Mouse (Mus musculus): ENCODE results near the gene Nkain4. TPM values are rescaled to one million over a fixed set of nuclear protein-coding genes. Genes with fewer than 3 reads are reported as not detected.

Gene Nkain4
- polyA plus RNA-seq, 1 experiment from 2014 or later = 7.8 TPM

GRCm38 (mm10) chr2:180905556-180906221 lies 48.8 kb downstream of the Nkain4 start:
- DNase-seq (ENCODE audit: low spot score) = no peak
- 77% methylated on average over 5 of the region's 5 CpGs for WGBS
- peaks cover 9% of the 10 kb centered on the region for H3K36me3 ChIP-seq (ENCODE audit: control insufficient read depth, insufficient read depth, low read length)

GRCm38 (mm10) chr2:180904435-180905208 lies 49.9 kb downstream of the Nkain4 start:
- no peak for ATAC-seq (ENCODE audit: insufficient number of reproducible peaks, low FRiP score, low TSS enrichment, low read depth)
- Histone ChIP-seq H3K9me3 (ENCODE audit: control insufficient read depth, low read length) (no peaks in the 10 kb centered on the region), H3K9ac (ENCODE audit: low read length) (no peak overlapping the region), H3K27me3 (ENCODE audit: control insufficient read depth, insufficient read depth, low read length) (no peaks in the 10 kb centered on the region), H3K4me1 (ENCODE audit: control insufficient read depth, insufficient read depth, low read length) (no peaks in the 10 kb centered on the region), H3K4me3 (ENCODE audit: low read depth, low read length) (no peak overlapping the region), H3K4me2 (ENCODE audit: low read depth, severe bottlenecking) (no peak overlapping the region), H3K27ac (replicated peaks; ENCODE audit: low read depth, low read length) (no peak overlapping the region), H3K36me3 (ENCODE audit: control insufficient read depth, insufficient read depth, low read length) (peaks cover 3% of the 10 kb centered on the region; the same call in 1 of the 2 replicates)
- no peak for DNase-seq (ENCODE audit: low spot score)
- WGBS = 93% methylated on average over 18 of the region's 18 CpGs

More at GRCm38 (mm10) chr2:180905556-180906221, 48.8 kb downstream of the Nkain4 start:
- no peak for ATAC-seq (ENCODE audit: insufficient number of reproducible peaks, low FRiP score, low TSS enrichment, low read depth)
- Histone ChIP-seq H3K27ac (replicated peaks; ENCODE audit: low read depth, low read length) (no peak overlapping the region), H3K9me3 (ENCODE audit: control insufficient read depth, low read length) (no peaks in the 10 kb centered on the region), H3K27me3 (ENCODE audit: control insufficient read depth, insufficient read depth, low read length) (no peaks in the 10 kb centered on the region), H3K9ac (ENCODE audit: low read length) (no peak overlapping the region), H3K4me3 (ENCODE audit: low read depth, low read length) (no peak overlapping the region), H3K4me1 (ENCODE audit: control insufficient read depth, insufficient read depth, low read length) (no peaks in the 10 kb centered on the region), H3K4me2 (ENCODE audit: low read depth, severe bottlenecking) (no peak overlapping the region)

GRCm38 (mm10) chr2:180902086-180902485 lies 52.4 kb downstream of the Nkain4 start:
- DNase-seq (ENCODE audit: low spot score) (peak; percentile 36), ATAC-seq (ENCODE audit: insufficient number of reproducible peaks, low FRiP score, low TSS enrichment, low read depth) (no peak)
- H3K4me1 ChIP-seq (ENCODE audit: control insufficient read depth, insufficient read depth, low read length) = no peaks in the 10 kb centered on the region
- 44% methylated on average over 2 of the region's 2 CpGs for WGBS
- no peak overlapping the region for H3K27ac ChIP-seq (replicated peaks; ENCODE audit: low read depth, low read length)
- no peaks in the 10 kb centered on the region for H3K9me3 ChIP-seq (ENCODE audit: control insufficient read depth, low read length)
- no peaks in the 10 kb centered on the region for H3K27me3 ChIP-seq (ENCODE audit: control insufficient read depth, insufficient read depth, low read length)
- peaks cover 3% of the 10 kb centered on the region; the same call in 1 of the 2 replicates for H3K36me3 ChIP-seq (ENCODE audit: control insufficient read depth, insufficient read depth, low read length)
- no peak overlapping the region for H3K4me3 ChIP-seq (ENCODE audit: low read depth, low read length)
- no peak overlapping the region for H3K4me2 ChIP-seq (ENCODE audit: low read depth, severe bottlenecking)
- no peak overlapping the region for H3K9ac ChIP-seq (ENCODE audit: low read length)

GRCm38 (mm10) chr2:180897857-180898256 lies 56.6 kb downstream of the Nkain4 start:
- Histone ChIP-seq H3K36me3 (ENCODE audit: control insufficient read depth, insufficient read depth, low read length) (no peaks in the 10 kb centered on the region), H3K4me1 (ENCODE audit: control insufficient read depth, insufficient read depth, low read length) (peaks cover 13% of the 10 kb centered on the region), H3K27ac (replicated peaks; ENCODE audit: low read depth, low read length) (no peak overlapping the region), H3K9ac (ENCODE audit: low read length) (no peak overlapping the region), H3K4me2 (ENCODE audit: low read depth, severe bottlenecking) (no peak overlapping the region), H3K4me3 (ENCODE audit: low read depth, low read length) (no peak overlapping the region), H3K27me3 (ENCODE audit: control insufficient read depth, insufficient read depth, low read length) (peaks cover 33% of the 10 kb centered on the region), H3K9me3 (ENCODE audit: control insufficient read depth, low read length) (no peaks in the 10 kb centered on the region)
- DNase-seq (ENCODE audit: low spot score) (no peak), ATAC-seq (ENCODE audit: insufficient number of reproducible peaks, low FRiP score, low TSS enrichment, low read depth) (no peak)
- 71% methylated on average over 6 of the region's 6 CpGs for WGBS

GRCm38 (mm10) chr2:180896819-180897625 lies 57.5 kb downstream of the Nkain4 start:
- Histone ChIP-seq H3K27ac (replicated peaks; ENCODE audit: low read depth, low read length) (no peak overlapping the region), H3K4me1 (ENCODE audit: control insufficient read depth, insufficient read depth, low read length) (peaks cover 16% of the 10 kb centered on the region), H3K4me2 (ENCODE audit: low read depth, severe bottlenecking) (no peak overlapping the region), H3K9ac (ENCODE audit: low read length) (no peak overlapping the region), H3K9me3 (ENCODE audit: control insufficient read depth, low read length) (no peaks in the 10 kb centered on the region), H3K36me3 (ENCODE audit: control insufficient read depth, insufficient read depth, low read length) (no peaks in the 10 kb centered on the region), H3K27me3 (ENCODE audit: control insufficient read depth, insufficient read depth, low read length) (peaks cover 41% of the 10 kb centered on the region), H3K4me3 (ENCODE audit: low read depth, low read length) (no peak overlapping the region)
- DNase-seq (ENCODE audit: low spot score) = no peak
- 78% methylated on average over 15 of the region's 15 CpGs for WGBS
- no peak for ATAC-seq (ENCODE audit: insufficient number of reproducible peaks, low FRiP score, low TSS enrichment, low read depth)

GRCm38 (mm10) chr2:180895837-180896525 lies 58.5 kb downstream of the Nkain4 start:
- Histone ChIP-seq H3K27ac (replicated peaks; ENCODE audit: low read depth, low read length) (no peak overlapping the region), H3K4me2 (ENCODE audit: low read depth, severe bottlenecking) (no peak overlapping the region), H3K4me3 (ENCODE audit: low read depth, low read length) (no peak overlapping the region), H3K4me1 (ENCODE audit: control insufficient read depth, insufficient read depth, low read length) (peaks cover 16% of the 10 kb centered on the region), H3K9ac (ENCODE audit: low read length) (no peak overlapping the region), H3K9me3 (ENCODE audit: control insufficient read depth, low read length) (no peaks in the 10 kb centered on the region), H3K36me3 (ENCODE audit: control insufficient read depth, insufficient read depth, low read length) (no peaks in the 10 kb centered on the region), H3K27me3 (ENCODE audit: control insufficient read depth, insufficient read depth, low read length) (peaks cover 52% of the 10 kb centered on the region)
- ATAC-seq (ENCODE audit: insufficient number of reproducible peaks, low FRiP score, low TSS enrichment, low read depth) (no peak), DNase-seq (ENCODE audit: low spot score) (no peak)
- 77% methylated on average over 11 of the region's 11 CpGs for WGBS

GRCm38 (mm10) chr2:180895321-180895720 lies 59.2 kb downstream of the Nkain4 start:
- Histone ChIP-seq H3K36me3 (ENCODE audit: control insufficient read depth, insufficient read depth, low read length) (no peaks in the 10 kb centered on the region), H3K4me1 (ENCODE audit: control insufficient read depth, insufficient read depth, low read length) (peaks cover 18% of the 10 kb centered on the region), H3K27me3 (ENCODE audit: control insufficient read depth, insufficient read depth, low read length) (peaks cover 58% of the 10 kb centered on the region), H3K27ac (replicated peaks; ENCODE audit: low read depth, low read length) (no peak overlapping the region), H3K4me2 (ENCODE audit: low read depth, severe bottlenecking) (no peak overlapping the region), H3K9ac (ENCODE audit: low read length) (no peak overlapping the region), H3K4me3 (ENCODE audit: low read depth, low read length) (no peak overlapping the region), H3K9me3 (ENCODE audit: control insufficient read depth, low read length) (no peaks in the 10 kb centered on the region)
- WGBS = 88% methylated on average over 3 of the region's 3 CpGs
- ATAC-seq (ENCODE audit: insufficient number of reproducible peaks, low FRiP score, low TSS enrichment, low read depth) (no peak), DNase-seq (ENCODE audit: low spot score) (no peak)

- no peak overlapping the region for H3K4me3 ChIP-seq (ENCODE audit: low read depth, low read length)
- peak overlapping the region; percentile 56 for H3K4me2 ChIP-seq (ENCODE audit: low read depth, severe bottlenecking)
- H3K9me3 ChIP-seq (ENCODE audit: control insufficient read depth, low read length) = no peaks in the 10 kb centered on the region
- H3K27ac ChIP-seq (replicated peaks; ENCODE audit: low read depth, low read length) = no peak overlapping the region
- WGBS = 2% methylated on average over 13 of the region's 13 CpGs
- H3K27me3 ChIP-seq (ENCODE audit: control insufficient read depth, insufficient read depth, low read length) = peaks cover 64% of the 10 kb centered on the region
- H3K9ac ChIP-seq (ENCODE audit: low read length) = no peak overlapping the region
- DNase-seq (ENCODE audit: low spot score) = peak; percentile 87
- H3K4me1 ChIP-seq (ENCODE audit: control insufficient read depth, insufficient read depth, low read length) = peaks cover 20% of the 10 kb centered on the region
- H3K36me3 ChIP-seq (ENCODE audit: control insufficient read depth, insufficient read depth, low read length) = no peaks in the 10 kb centered on the region
- ATAC-seq (ENCODE audit: insufficient number of reproducible peaks, low FRiP score, low TSS enrichment, low read depth) = 0 out of 2 replicates have a peak, but pooled peaks have one; percentile 24
These were observed 59.8 kb downstream of the Nkain4 start for GRCm38 (mm10) chr2:180894734-180895133.

All from limb, embryonic 11.5 days (tissue).